Mouse (Mus musculus): ENCODE data around the gene Ccdc148.

Gene Ccdc148

GRCm38 (mm10) chr2:59160605-59160963 lies at the start of gene Ccdc148, which contains the start of gene Pkp4:
Gene Ccdc148 (minus strand): TSS chr2:59160683.
Gene Pkp4 (plus strand): TSS chr2:59160850.
- DNase-seq (ENCODE audit: low spot score) = peak; percentile 85

GRCm38 (mm10) chr2:59208276-59208675 lies 47.8 kb upstream of the Ccdc148 start:
- no peak for DNase-seq (ENCODE audit: low spot score)

GRCm38 (mm10) chr2:59207725-59208124 lies 47.2 kb upstream of the Ccdc148 start:
- no peak for DNase-seq (ENCODE audit: low spot score)

- no peak for DNase-seq (ENCODE audit: low spot score)
Measured at GRCm38 (mm10) chr2:59207240-59207639, 46.8 kb upstream of the Ccdc148 start.

GRCm38 (mm10) chr2:59206190-59206589 lies 45.7 kb upstream of the Ccdc148 start:
- DNase-seq (ENCODE audit: low spot score) = no peak

GRCm38 (mm10) chr2:59205092-59205491 lies 44.6 kb upstream of the Ccdc148 start:
- no peak for DNase-seq (ENCODE audit: low spot score)

- no peak for DNase-seq (ENCODE audit: low spot score)
Measured at GRCm38 (mm10) chr2:59203627-59204425, 43.3 kb upstream of the Ccdc148 start.

GRCm38 (mm10) chr2:59202930-59203329 lies 42.4 kb upstream of the Ccdc148 start:
- no peak for DNase-seq (ENCODE audit: low spot score)

GRCm38 (mm10) chr2:59200511-59200910 lies 40.0 kb upstream of the Ccdc148 start:
- no peak for DNase-seq (ENCODE audit: low spot score)

GRCm38 (mm10) chr2:59199476-59199976 lies 39.0 kb upstream of the Ccdc148 start:
- DNase-seq (ENCODE audit: low spot score) = no peak

- no peak for DNase-seq (ENCODE audit: low spot score)
Measured at GRCm38 (mm10) chr2:59197156-59197555, 36.7 kb upstream of the Ccdc148 start.

GRCm38 (mm10) chr2:59193117-59193516 lies 32.6 kb upstream of the Ccdc148 start:
- DNase-seq (ENCODE audit: low spot score) = no peak

GRCm38 (mm10) chr2:59191466-59191865 lies 31.0 kb upstream of the Ccdc148 start:
- no peak for DNase-seq (ENCODE audit: low spot score)

- DNase-seq (ENCODE audit: low spot score) = no peak
Measured at GRCm38 (mm10) chr2:59190186-59190585, 29.7 kb upstream of the Ccdc148 start.

GRCm38 (mm10) chr2:59189661-59190185 lies 29.2 kb upstream of the Ccdc148 start:
- no peak for DNase-seq (ENCODE audit: low spot score)

GRCm38 (mm10) chr2:59188306-59188705 lies 27.8 kb upstream of the Ccdc148 start:
- no peak for DNase-seq (ENCODE audit: low spot score)

- DNase-seq (ENCODE audit: low spot score) = no peak
Measured at GRCm38 (mm10) chr2:59186966-59187365, 26.5 kb upstream of the Ccdc148 start.

- no peak for DNase-seq (ENCODE audit: low spot score)
Measured at GRCm38 (mm10) chr2:59186122-59186521, 25.6 kb upstream of the Ccdc148 start.

- DNase-seq (ENCODE audit: low spot score) = no peak
Measured at GRCm38 (mm10) chr2:59184107-59185064, 23.9 kb upstream of the Ccdc148 start.

- no peak for DNase-seq (ENCODE audit: low spot score)
Measured at GRCm38 (mm10) chr2:59183541-59183940, 23.1 kb upstream of the Ccdc148 start.

- no peak for DNase-seq (ENCODE audit: low spot score)
Measured at GRCm38 (mm10) chr2:59181321-59182113, 21.0 kb upstream of the Ccdc148 start.

- no peak for DNase-seq (ENCODE audit: low spot score)
Measured at GRCm38 (mm10) chr2:59179487-59179886, 19.0 kb upstream of the Ccdc148 start.
